Mouse (Mus musculus) forebrain, embryonic 11.5 days (tissue): ENCODE results near the gene Gm9747. TPM values are rescaled to one million over a fixed set of nuclear protein-coding genes. Genes with fewer than 3 reads are reported as not detected.

Experiments
- ATAC-seq: fragments of 200-750 bp; cut with Nextera tagmentation; replicated peaks from 2 replicates; pipeline ENCODE4 v1.8.0; 2017; ENCODE audit warnings: moderate TSS enrichment; ENCODE audit not compliant: low FRiP score
- DNase-seq: peaks from one replicate; pipeline ENCODE4 v3.0.0-alpha.2; 2017; ENCODE audit warnings: low spot score
- H3K27ac ChIP-seq: fragments of 300-500 bp; sonication (generic); 2 replicates; pipeline ENCODE4 v1.5.1; 2014; ENCODE audit warnings: low read depth, low read length
- H3K27me3 ChIP-seq: fragments of 300-500 bp; sonication (generic); 2 replicates; pipeline ENCODE4 v1.6.1; 2014; ENCODE audit warnings: mild to moderate bottlenecking, low read length, mixed read lengths; ENCODE audit not compliant: control insufficient read depth, insufficient read depth
- H3K36me3 ChIP-seq: fragments of 300-500 bp; sonication (generic); 2 replicates; pipeline ENCODE4 v1.6.1; 2014; ENCODE audit warnings: mild to moderate bottlenecking, low read length, moderate library complexity, mixed read lengths; ENCODE audit not compliant: control insufficient read depth, insufficient read depth
- H3K4me1 ChIP-seq: fragments of 300-500 bp; sonication (generic); replicated peaks from 2 replicates; pipeline ENCODE4 v1.6.1; 2014; ENCODE audit warnings: low read length, mixed read lengths; ENCODE audit not compliant: control insufficient read depth, insufficient read depth
- H3K4me2 ChIP-seq: fragments of 300-500 bp; sonication (generic); 2 replicates; pipeline ENCODE4 v1.6.1; 2014; ENCODE audit warnings: low read depth, mild to moderate bottlenecking, low read length, moderate library complexity, mixed read lengths; ENCODE audit not compliant: severe bottlenecking
- H3K4me3 ChIP-seq: fragments of 300-500 bp; sonication (generic); 2 replicates; pipeline ENCODE4 v1.5.1; 2014; ENCODE audit warnings: low read depth, low read length
- H3K9ac ChIP-seq: fragments of 300-500 bp; sonication (generic); 2 replicates; pipeline ENCODE4 v1.6.1; 2014; ENCODE audit warnings: low read length
- H3K9me3 ChIP-seq: fragments of 300-500 bp; sonication (generic); 2 replicates; pipeline ENCODE4 v1.6.1; 2016; ENCODE audit warnings: low read length, mixed read lengths; ENCODE audit not compliant: control insufficient read depth
- WGBS: fragments of 180-500 bp; shearing (Covaris S2); extraction: QIAGEN DNeasy Blood & Tissue Kit; methylation state at CpG from one replicate; pipeline ENCODE4 v1.1.7; 2014; 5-methylcytosine and 5-hydroxymethylcytosine counted together
- polyA plus RNA-seq: library from polyadenylated mRNA; unstranded; fragments of >200 nt; fragmentation: Nextera tagmentation; extraction: Ambion mirVana; gene quantifications from 2 replicates; pipeline ENCODE4 v1.2.1, GENCODE M21; 2014

Gene Gm9747
- polyA plus RNA-seq, 1 experiment from 2014 or later: 42.7 TPM

GRCm38 (mm10) chr1:82261638-82262037 lies 28.7 kb downstream of the Gm9747 start:
- Histone ChIP-seq H3K4me1 (peaks cover 5% of the 10 kb centered on the region; the same call in 1 of the 2 replicates), H3K4me3 (no peak overlapping the region), H3K9me3 (no peaks in the 10 kb centered on the region), H3K27ac (no peak overlapping the region), H3K36me3 (no peaks in the 10 kb centered on the region), H3K9ac (no peak overlapping the region), H3K27me3 (no peaks in the 10 kb centered on the region), H3K4me2 (no peak overlapping the region)
- peak; percentile 53; the same call in 1 of the 2 replicates for ATAC-seq
- WGBS: 77% methylated on average over 5 of the region's 5 CpGs
- no peak for DNase-seq

GRCm38 (mm10) chr1:82262331-82262730 lies 29.4 kb downstream of the Gm9747 start:
- Histone ChIP-seq H3K4me1 (peaks cover 5% of the 10 kb centered on the region; the same call in 1 of the 2 replicates), H3K27ac (no peak overlapping the region), H3K4me3 (no peak overlapping the region), H3K4me2 (no peak overlapping the region), H3K36me3 (no peaks in the 10 kb centered on the region), H3K9ac (no peak overlapping the region), H3K9me3 (no peaks in the 10 kb centered on the region), H3K27me3 (no peaks in the 10 kb centered on the region)
- ATAC-seq: no peak
- DNase-seq: no peak
- WGBS: 72% methylated on average over 1 of the region's 1 CpGs

GRCm38 (mm10) chr1:82267547-82267946 lies 34.6 kb downstream of the Gm9747 start:
- ATAC-seq (no peak), DNase-seq (no peak)
- Histone ChIP-seq H3K9ac (no peak overlapping the region), H3K4me3 (no peak overlapping the region), H3K9me3 (no peaks in the 10 kb centered on the region), H3K4me2 (no peak overlapping the region), H3K36me3 (no peaks in the 10 kb centered on the region), H3K27ac (no peak overlapping the region), H3K4me1 (no peaks in the 10 kb centered on the region; the same call in 1 of the 2 replicates), H3K27me3 (no peaks in the 10 kb centered on the region)
- 86% methylated on average over 4 of the region's 4 CpGs for WGBS

- DNase-seq (no peak), ATAC-seq (no peak)
- Histone ChIP-seq H3K4me2 (no peak overlapping the region), H3K27me3 (no peaks in the 10 kb centered on the region), H3K9ac (no peak overlapping the region), H3K9me3 (no peaks in the 10 kb centered on the region), H3K27ac (no peak overlapping the region), H3K4me1 (peaks cover 7% of the 10 kb centered on the region; the same call in 1 of the 2 replicates), H3K36me3 (peaks cover 3% of the 10 kb centered on the region; the same call in 1 of the 2 replicates), H3K4me3 (no peak overlapping the region)
- 58% methylated on average over 5 of the region's 5 CpGs for WGBS
Measured at GRCm38 (mm10) chr1:82272231-82272630, 39.3 kb downstream of the Gm9747 start.

- H3K4me3 ChIP-seq: no peak overlapping the region
- no peak overlapping the region for H3K9ac ChIP-seq
- H3K36me3 ChIP-seq: peaks cover 3% of the 10 kb centered on the region; the same call in 1 of the 2 replicates
- ATAC-seq (peak; percentile 53), DNase-seq (no peak)
- H3K27ac ChIP-seq: 0 out of 2 replicates have a peak overlapping the region, but pooled peaks have one; percentile 20
- no peaks in the 10 kb centered on the region for H3K27me3 ChIP-seq
- 8% methylated on average over 6 of the region's 6 CpGs for WGBS
- peaks cover 7% of the 10 kb centered on the region; the same call in 1 of the 2 replicates for H3K4me1 ChIP-seq
- H3K9me3 ChIP-seq: no peaks in the 10 kb centered on the region
- H3K4me2 ChIP-seq: no peak overlapping the region
Measured at GRCm38 (mm10) chr1:82273529-82273928, 40.6 kb downstream of the Gm9747 start.

GRCm38 (mm10) chr1:82274361-82274760 lies 41.4 kb downstream of the Gm9747 start:
- Histone ChIP-seq H3K9me3 (no peaks in the 10 kb centered on the region), H3K4me3 (no peak overlapping the region), H3K4me1 (peaks cover 7% of the 10 kb centered on the region; the same call in 1 of the 2 replicates), H3K9ac (no peak overlapping the region; the same call in 1 of the 2 replicates), H3K27ac (peak overlapping the region; percentile 50; the same call in 1 of the 2 replicates), H3K4me2 (0 out of 2 replicates have a peak overlapping the region, but pooled peaks have one; percentile 11), H3K36me3 (peaks cover 3% of the 10 kb centered on the region; the same call in 1 of the 2 replicates), H3K27me3 (no peaks in the 10 kb centered on the region)
- DNase-seq: no peak
- 28% methylated on average over 1 of the region's 1 CpGs for WGBS
- ATAC-seq: no peak

- H3K9ac ChIP-seq: no peak overlapping the region
- H3K27me3 ChIP-seq: no peaks in the 10 kb centered on the region
- WGBS: 76% methylated on average over 1 of the region's 1 CpGs
- H3K27ac ChIP-seq: no peak overlapping the region
- DNase-seq: no peak
- no peak overlapping the region for H3K4me2 ChIP-seq
- ATAC-seq: no peak
- H3K36me3 ChIP-seq: peaks cover 3% of the 10 kb centered on the region; the same call in 1 of the 2 replicates
- no peak overlapping the region for H3K4me3 ChIP-seq
- peaks cover 10% of the 10 kb centered on the region; the same call in 1 of the 2 replicates for H3K4me1 ChIP-seq
- no peaks in the 10 kb centered on the region for H3K9me3 ChIP-seq
Measured at GRCm38 (mm10) chr1:82279768-82280167, 46.9 kb downstream of the Gm9747 start.

- no peak overlapping the region for H3K27ac ChIP-seq
- H3K36me3 ChIP-seq: peaks cover 2% of the 10 kb centered on the region; the same call in 1 of the 2 replicates
- H3K4me2 ChIP-seq: no peak overlapping the region
- WGBS: 84% methylated on average over 6 of the region's 6 CpGs
- H3K9me3 ChIP-seq: no peaks in the 10 kb centered on the region
- no peak for DNase-seq
- H3K4me1 ChIP-seq: peaks cover 8% of the 10 kb centered on the region; the same call in 1 of the 2 replicates
- no peak overlapping the region for H3K9ac ChIP-seq
- H3K4me3 ChIP-seq: no peak overlapping the region
- no peak for ATAC-seq
- no peaks in the 10 kb centered on the region for H3K27me3 ChIP-seq
Measured at GRCm38 (mm10) chr1:82281823-82282222, 48.9 kb downstream of the Gm9747 start.
